Mouse (Mus musculus): ENCODE measurements around the gene Gm21992. TPM values are rescaled to one million over a fixed set of nuclear protein-coding genes. Genes with fewer than 3 reads are reported as not detected.

Gene Gm21992
- total and polyA plus RNA-seq, 3 experiments: 10.8 to 21.9 TPM; not detected in 1

GRCm38 (mm10) chr19:4842611-4843010 is 31.2 kb upstream of the Gm21992 start:
- H3K27me3 ChIP-seq (ENCODE audit: control insufficient read depth in 1 of 2, insufficient read depth in 2 of 2, low read length in 2 of 2): no peaks in the 10 kb centered on the region

GRCm38 (mm10) chr19:4840848-4841247 is 29.4 kb upstream of the Gm21992 start:
- H3K27ac ChIP-seq (ENCODE audit: control insufficient read depth, low read depth, low read length): no peak overlapping the region
- H3K36me3 ChIP-seq (ENCODE audit: control insufficient read depth in 1 of 2, insufficient read depth in 2 of 2, low read length in 2 of 2): peaks cover 0 to 11% of the 10 kb centered on the region in 2 experiments; a peak in 2 of 4 replicates
- no peaks in the 10 kb centered on the region for H3K27me3 ChIP-seq (ENCODE audit: control insufficient read depth in 1 of 2, insufficient read depth in 2 of 2, low read length in 2 of 2)
- no peaks in the 10 kb centered on the region for H3K9me3 ChIP-seq (replicated peaks; ENCODE audit: insufficient read depth, low read length)
- H3K4me3 ChIP-seq (ENCODE audit: control insufficient read depth in 1 of 2, insufficient read depth in 1 of 2, low read depth in 2 of 2, low read length in 2 of 2): peak overlapping the region; percentile 61 to 91; a peak in 3 of 4 replicates
- peaks cover 22 to 25% of the 10 kb centered on the region in 2 experiments for H3K4me1 ChIP-seq (ENCODE audit: control insufficient read depth in 1 of 2, insufficient read depth in 2 of 2, low read length in 2 of 2)
- H3K79me2 ChIP-seq (ENCODE audit: control insufficient read depth, insufficient read depth, low read length, poor library complexity): peaks cover 8% of the 10 kb centered on the region
- peak; percentile 23 for DNase-seq (ENCODE audit: low read depth, low spot score)
- no peak overlapping the region for H3K9ac ChIP-seq (ENCODE audit: control insufficient read depth, low read depth, low read length, poor library complexity, severe bottlenecking)
- TF ChIP-seq POLR2A (IDR thresholded peaks at IDR 0.05; ENCODE audit: control insufficient read depth in 1 of 2, insufficient read depth in 1 of 2, low read depth in 1 of 2, low read length in 2 of 2, poor library complexity in 1 of 2) (no peak), MXI1 (IDR thresholded peaks at IDR 0.05; ENCODE audit: low read depth, low read length) (peak; percentile 50; the same call in 1 of the 2 replicates), ELF1 (IDR thresholded peaks at IDR 0.05; ENCODE audit: low read depth, low read length) (no peak), SMC3 (IDR thresholded peaks at IDR 0.05; ENCODE audit: low read depth, low read length) (no peak), USF2 (IDR thresholded peaks at IDR 0.05; ENCODE audit: borderline replicate concordance in 1 of 2, insufficient read depth in 1 of 2, low read depth in 1 of 2, low read length in 2 of 2) (no peak), GATA1 (IDR thresholded peaks at IDR 0.05; ENCODE audit: low read depth, low read length) (peak; percentile 85), MYB (IDR thresholded peaks at IDR 0.05; ENCODE audit: low read depth, low read length) (0 out of 2 replicates have a peak, but pooled peaks have one; percentile 23), TCF12 (IDR thresholded peaks at IDR 0.05; ENCODE audit: low read depth, low read length) (peak; percentile 45; the same call in 1 of the 2 replicates), KAT2A (conservative IDR thresholded peaks at IDR 0.05; ENCODE audit: low read depth, low read length) (no peak), CTCF (IDR thresholded peaks at IDR 0.05 in 2 of 3, conservative IDR thresholded peaks at IDR 0.05 in 1 of 3; ENCODE audit: control insufficient read depth in 1 of 3, insufficient read depth in 1 of 3, low read depth in 2 of 3, low read length in 3 of 3, poor library complexity in 1 of 3, severe bottlenecking in 1 of 3) (no peak), MYC (IDR thresholded peaks at IDR 0.05; ENCODE audit: low read depth, low read length) (0 out of 2 replicates have a peak, but pooled peaks have one; percentile 35), GABPA (IDR thresholded peaks at IDR 0.05; ENCODE audit: low read depth, low read length) (0 out of 2 replicates have a peak, but pooled peaks have one; percentile 28), BHLHE40 (IDR thresholded peaks at IDR 0.05; ENCODE audit: borderline replicate concordance, low read depth, low read length) (no peak), MAX (IDR thresholded peaks at IDR 0.05; ENCODE audit: low read length) (no peak), ETS1 (IDR thresholded peaks at IDR 0.05; ENCODE audit: low read depth, low read length) (peak; percentile 37), ZNF384 (IDR thresholded peaks at IDR 0.05; ENCODE audit: low read depth, low read length) (no peak), EP300 (IDR thresholded peaks at IDR 0.05; ENCODE audit: low read depth in 1 of 2, low read length in 2 of 2) (peak; percentile 59 to 66), RCOR1 (IDR thresholded peaks at IDR 0.05; ENCODE audit: low read depth, low read length) (peak; percentile 48; the same call in 1 of the 2 replicates), SIN3A (IDR thresholded peaks at IDR 0.05; ENCODE audit: low read length) (no peak; the same call in 1 of the 2 replicates), ZKSCAN1 (IDR thresholded peaks at IDR 0.05; ENCODE audit: low read depth, low read length) (no peak), POLR2AphosphoS5 (IDR thresholded peaks at IDR 0.05; ENCODE audit: borderline replicate concordance, low read depth, low read length) (no peak)

More at GRCm38 (mm10) chr19:4842611-4843010, 31.2 kb upstream of the Gm21992 start:
- no peaks in the 10 kb centered on the region for H3K9me3 ChIP-seq (replicated peaks; ENCODE audit: insufficient read depth, low read length)
- H3K9ac ChIP-seq (ENCODE audit: control insufficient read depth, low read depth, low read length, poor library complexity, severe bottlenecking): no peak overlapping the region
- H3K4me1 ChIP-seq (ENCODE audit: control insufficient read depth in 1 of 2, insufficient read depth in 2 of 2, low read length in 2 of 2): peaks cover 25 to 27% of the 10 kb centered on the region in 2 experiments
- DNase-seq (ENCODE audit: low read depth, low spot score): no peak
- no peak overlapping the region for H3K27ac ChIP-seq (ENCODE audit: control insufficient read depth, low read depth, low read length)
- peaks cover 0 to 14% of the 10 kb centered on the region in 2 experiments; a peak in 2 of 4 replicates for H3K36me3 ChIP-seq (ENCODE audit: control insufficient read depth in 1 of 2, insufficient read depth in 2 of 2, low read length in 2 of 2)
- no peak overlapping the region for H3K4me3 ChIP-seq (ENCODE audit: control insufficient read depth in 1 of 2, insufficient read depth in 1 of 2, low read depth in 2 of 2, low read length in 2 of 2)
- peaks cover 8% of the 10 kb centered on the region for H3K79me2 ChIP-seq (ENCODE audit: control insufficient read depth, insufficient read depth, low read length, poor library complexity)
- TF ChIP-seq USF1 (IDR thresholded peaks at IDR 0.05; ENCODE audit: low read depth, low read length) (no peak), MYC (IDR thresholded peaks at IDR 0.05; ENCODE audit: low read depth, low read length) (no peak), RAD21 (IDR thresholded peaks at IDR 0.05; ENCODE audit: low read depth, low read length) (no peak), HCFC1 (IDR thresholded peaks at IDR 0.05; ENCODE audit: low read depth, low read length) (no peak), BHLHE40 (IDR thresholded peaks at IDR 0.05; ENCODE audit: borderline replicate concordance, low read depth, low read length) (no peak), ELF1 (IDR thresholded peaks at IDR 0.05; ENCODE audit: low read depth, low read length) (no peak), KAT2A (conservative IDR thresholded peaks at IDR 0.05; ENCODE audit: low read depth, low read length) (no peak), MAFK (IDR thresholded peaks at IDR 0.05; ENCODE audit: borderline replicate concordance, low read depth, low read length) (no peak), SIN3A (IDR thresholded peaks at IDR 0.05; ENCODE audit: low read length) (no peak), USF2 (IDR thresholded peaks at IDR 0.05; ENCODE audit: borderline replicate concordance in 1 of 2, insufficient read depth in 1 of 2, low read depth in 1 of 2, low read length in 2 of 2) (no peak)
